24 mouse cellular contexts compared by ENCODE assay signal in genomic region chr5:114032161-114032763, GRCm38 (mm10). TPM values are rescaled to one million over a fixed set of nuclear protein-coding genes. Genes with fewer than 3 reads are reported as not detected.
"Had no signal": no experiment of that assay in that cellular context is flagged by ENCODE, and none has a peak within 500 bp of the region (broad histone marks: within the 10 kb centered on the region; RNA-seq: fewer than 3 reads in every experiment).

No protein-coding gene starts in this region.

- DNase-seq: liver, postnatal 0 days; lung, adult 2 months; lung, postnatal 14 days; lung, postnatal 36 days; right cerebral cortex, postnatal 14 days; thymus, adult 2 months; thymus, postnatal 25 days; thymus, postnatal 4 days had no signal

- H3K4me2 ChIP-seq: lung, embryonic 15.5 days; midbrain, embryonic 12.5 days; midbrain, embryonic 15.5 days; neural tube, embryonic 12.5 days; stomach, embryonic 15.5 days had no signal

- ATAC-seq: liver, postnatal 0 days; midbrain, embryonic 15.5 days had no signal

- H3K9me3 ChIP-seq: lung, embryonic 15.5 days; midbrain, embryonic 12.5 days; midbrain, embryonic 15.5 days; stomach, embryonic 15.5 days had no signal

- H3K36me3 ChIP-seq: lung, embryonic 15.5 days; stomach, embryonic 15.5 days had no signal

- H3K9ac ChIP-seq: liver, postnatal 0 days; lung, embryonic 15.5 days; midbrain, embryonic 12.5 days; midbrain, embryonic 15.5 days; neural tube, embryonic 12.5 days; stomach, embryonic 15.5 days had no signal

- H3K4me1 ChIP-seq: lung, embryonic 15.5 days; megakaryocyte, embryonic 14.5 days; midbrain, embryonic 15.5 days had no signal

- H3K27me3 ChIP-seq: lung, embryonic 15.5 days; midbrain, embryonic 12.5 days; midbrain, embryonic 15.5 days; neural tube, embryonic 12.5 days; stomach, embryonic 15.5 days had no signal

- H3K4me3 ChIP-seq: lung, embryonic 15.5 days; megakaryocyte, embryonic 14.5 days; midbrain, embryonic 12.5 days; midbrain, embryonic 15.5 days; neural tube, embryonic 12.5 days; stomach, embryonic 15.5 days had no signal

- H3K27ac ChIP-seq: lung, embryonic 15.5 days; macrophage; midbrain, embryonic 12.5 days; midbrain, embryonic 15.5 days; neural tube, embryonic 12.5 days; stomach, embryonic 15.5 days; stomach, postnatal 0 days had no signal

RNA-seq across cellular contexts. Expression of gene Dao, which starts 28.8 kb away (rescaled TPM):
- total RNA-seq: megakaryocyte progenitor cell, adult 5-6 weeks; midbrain, postnatal 0 days; monocyte, adult 5-6 weeks; neutrophil, adult 5-6 weeks had no signal
- polyA plus RNA-seq: liver, postnatal 0 days; lung, embryonic 15.5 days; lung, postnatal 0 days; macrophage; midbrain, embryonic 12.5 days; midbrain, embryonic 15.5 days; midbrain, postnatal 0 days; neural tube, embryonic 12.5 days; neural tube, embryonic 14.5 days; urinary bladder, adult 2 months had no signal

RNA-seq across cellular contexts. Expression of gene Svop, which starts 59.1 kb away (rescaled TPM):
- total RNA-seq: megakaryocyte progenitor cell, adult 5-6 weeks; monocyte, adult 5-6 weeks; neutrophil, adult 5-6 weeks had no signal
- polyA plus RNA-seq: liver, postnatal 0 days; lung, adult 2 months; lung, postnatal 0 days; macrophage; spleen, adult 2 months had no signal
